Mouse (Mus musculus) urinary bladder, postnatal 14 days (tissue): Measurements from ENCODE around the gene H2-Q4.
"Not testable (repeated sequence)": the region's sequence is repeated elsewhere in the genome, so short reads cannot be mapped to it uniquely, and the experiment has no call there.

ENCODE experiments used
- DNase-seq: peaks from one replicate; pipeline ENCODE4 v3.0.0; 2021; ENCODE audit warnings: low spot score

H2-Q4 gene

GRCm38 (mm10) chr17:35420206-35420810 lies 40.9 kb downstream of the H2-Q4 start:
- DNase-seq: not testable (repeated sequence)

- not testable (repeated sequence) for DNase-seq
These were observed 41.9 kb downstream of the H2-Q4 start for GRCm38 (mm10) chr17:35421331-35421730.

GRCm38 (mm10) chr17:35422360-35422759 lies 42.9 kb downstream of the H2-Q4 start:
- not testable (repeated sequence) for DNase-seq

GRCm38 (mm10) chr17:35423131-35423810 lies 43.9 kb downstream of the H2-Q4 start:
- not testable (repeated sequence) for DNase-seq

GRCm38 (mm10) chr17:35424106-35424505 lies 44.7 kb downstream of the H2-Q4 start:
- DNase-seq: not testable (repeated sequence)

GRCm38 (mm10) chr17:35424624-35425416 lies 45.4 kb downstream of the H2-Q4 start, which contains the start of gene H2-Q6:
Gene H2-Q6, plus strand, starts transcription at chr17:35424850.
- DNase-seq: peak; percentile 56

GRCm38 (mm10) chr17:35425474-35425873 lies 46.1 kb downstream of the H2-Q4 start:
- peak; percentile 18 for DNase-seq

- not testable (repeated sequence) for DNase-seq
These were observed 49.5 kb downstream of the H2-Q4 start for GRCm38 (mm10) chr17:35428883-35429282.

- not testable (repeated sequence) for DNase-seq
These were observed 51.3 kb downstream of the H2-Q4 start for GRCm38 (mm10) chr17:35430671-35431070.

GRCm38 (mm10) chr17:35432167-35432566 lies 52.8 kb downstream of the H2-Q4 start:
- not testable (repeated sequence) for DNase-seq

- DNase-seq: not testable (repeated sequence)
These were observed 55.4 kb downstream of the H2-Q4 start for GRCm38 (mm10) chr17:35434836-35435235.
